Mouse (Mus musculus) neutrophil, adult 5-6 weeks (primary cell): ENCODE results near the gene Qsox1. TPM values are rescaled to one million over a fixed set of nuclear protein-coding genes. Genes with fewer than 3 reads are reported as not detected.

Experiments used
- ATAC-seq: fragments of 151-379, 151-347 bp; 2 replicates; pipeline ENCODE4 v1.8.0; 2017; ENCODE audit warnings: mild to moderate bottlenecking, moderate TSS enrichment; ENCODE audit not compliant: insufficient number of reproducible peaks, poor library complexity, low FRiP score, severe bottlenecking; ENCODE audit errors: extremely low read depth
- total RNA-seq: library from RNA; stranded (forward); fragments of 200-1000 nt; gene quantifications from 2 replicates; pipeline ENCODE4 v1.2.3, GENCODE M21; 2017

Qsox1 gene
- total RNA-seq, 1 experiment from 2014 or later, result 20.0 TPM

- no peak for ATAC-seq
Observed at GRCm38 (mm10) chr1:155753411-155753810, 59.3 kb downstream of the Qsox1 start.

GRCm38 (mm10) chr1:155751484-155752255 is 61.0 kb downstream of the Qsox1 start, which contains the start of gene Lhx4:
Gene Lhx4 (minus strand): TSS chr1:155751684.
- no peak for ATAC-seq

- no peak for ATAC-seq
Observed at GRCm38 (mm10) chr1:155750517-155751178, 62.0 kb downstream of the Qsox1 start.

- no peak for ATAC-seq
Observed at GRCm38 (mm10) chr1:155747911-155748310, 64.8 kb downstream of the Qsox1 start.

- no peak for ATAC-seq
Observed at GRCm38 (mm10) chr1:155747011-155747410, 65.7 kb downstream of the Qsox1 start.

GRCm38 (mm10) chr1:155742411-155743363 is 70.0 kb downstream of the Qsox1 start:
- ATAC-seq, result no peak

GRCm38 (mm10) chr1:155741988-155742387 is 70.7 kb downstream of the Qsox1 start:
- no peak for ATAC-seq

- no peak for ATAC-seq
Observed at GRCm38 (mm10) chr1:155741378-155741945, 71.2 kb downstream of the Qsox1 start.

- no peak for ATAC-seq
Observed at GRCm38 (mm10) chr1:155740622-155741377, 71.9 kb downstream of the Qsox1 start.

- ATAC-seq, result no peak
Observed at GRCm38 (mm10) chr1:155737809-155738383, 74.8 kb downstream of the Qsox1 start.

- ATAC-seq, result peak; percentile 24; the same call in 1 of the 2 replicates
Observed at GRCm38 (mm10) chr1:155737017-155737808, 75.5 kb downstream of the Qsox1 start.

- no peak for ATAC-seq
Observed at GRCm38 (mm10) chr1:155736096-155736825, 76.4 kb downstream of the Qsox1 start.

GRCm38 (mm10) chr1:155731156-155731555 is 81.5 kb downstream of the Qsox1 start:
- no peak for ATAC-seq

- no peak for ATAC-seq
Observed at GRCm38 (mm10) chr1:155729113-155729795, 83.4 kb downstream of the Qsox1 start.

- no peak for ATAC-seq
Observed at GRCm38 (mm10) chr1:155727830-155728229, 84.9 kb downstream of the Qsox1 start.
